Mouse (Mus musculus) brown adipose tissue, adult 24 weeks (tissue): ENCODE data around the gene Limd1. TPM values are rescaled to one million over a fixed set of nuclear protein-coding genes. Genes with fewer than 3 reads are reported as not detected.

ENCODE experiments used
- H3K27ac ChIP-seq: fragments of 200-500 bp; replicated peaks from 2 replicates; pipeline ENCODE4 v1.5.1; 2012; ENCODE audit warnings: low read depth, mild to moderate bottlenecking, low read length
- H3K4me1 ChIP-seq: fragments of 200-500 bp; 2 replicates; pipeline ENCODE4 v1.6.1; 2012; ENCODE audit warnings: low read length, mixed read lengths; ENCODE audit not compliant: control insufficient read depth, insufficient read depth, insufficient read length
- H3K4me3 ChIP-seq: fragments of 200-500 bp; 2 replicates; pipeline ENCODE4 v1.5.1; 2012; ENCODE audit warnings: low read depth, mild to moderate bottlenecking, low read length, moderate library complexity; ENCODE audit not compliant: insufficient read depth
- polyA plus RNA-seq: library from polyadenylated mRNA; stranded (reverse); fragments of >200 nt; gene quantifications from 2 replicates; pipeline ENCODE4 v1.2.4, GENCODE M21; 2012; ENCODE audit not compliant: missing spikeins, insufficient read depth, insufficient read length

The Limd1 gene
- polyA plus RNA-seq, 1 experiment = 14.0 TPM

GRCm38 (mm10) chr9:123518969-123519894 lies 40.7 kb downstream of the Limd1 start:
- no peak overlapping the region for H3K4me3 ChIP-seq
- H3K4me1 ChIP-seq = no peaks in the 10 kb centered on the region
- no peak overlapping the region for H3K27ac ChIP-seq

GRCm38 (mm10) chr9:123520735-123521134 lies 42.2 kb downstream of the Limd1 start:
- H3K4me1 ChIP-seq = no peaks in the 10 kb centered on the region
- H3K27ac ChIP-seq = no peak overlapping the region
- no peak overlapping the region for H3K4me3 ChIP-seq

- no peak overlapping the region for H3K27ac ChIP-seq
- no peaks in the 10 kb centered on the region; the same call in 1 of the 2 replicates for H3K4me1 ChIP-seq
- no peak overlapping the region for H3K4me3 ChIP-seq
These were observed 45.2 kb downstream of the Limd1 start for GRCm38 (mm10) chr9:123523676-123524075.

GRCm38 (mm10) chr9:123525095-123525494 lies 46.6 kb downstream of the Limd1 start:
- Histone ChIP-seq H3K4me1 (no peaks in the 10 kb centered on the region; the same call in 1 of the 2 replicates), H3K4me3 (no peak overlapping the region), H3K27ac (no peak overlapping the region)

- Histone ChIP-seq H3K4me3 (no peak overlapping the region), H3K27ac (no peak overlapping the region), H3K4me1 (peaks cover under 1% of the 10 kb centered on the region; the same call in 1 of the 2 replicates)
These were observed 48.0 kb downstream of the Limd1 start for GRCm38 (mm10) chr9:123526502-123526901.

- Histone ChIP-seq H3K4me1 (peaks cover 5% of the 10 kb centered on the region), H3K27ac (peak overlapping the region; percentile 78), H3K4me3 (peak overlapping the region; percentile 66)
These were observed 49.8 kb downstream of the Limd1 start for GRCm38 (mm10) chr9:123528087-123528925.

- H3K4me1 ChIP-seq = peaks cover 5% of the 10 kb centered on the region
These were observed 50.4 kb downstream of the Limd1 start for GRCm38 (mm10) chr9:123528926-123529295.

GRCm38 (mm10) chr9:123529392-123530157 lies 51.1 kb downstream of the Limd1 start, which contains the start of gene Sacm1l:
TSS of gene Sacm1l (plus strand) at chr9:123529759.
- Histone ChIP-seq H3K4me1 (peaks cover 5% of the 10 kb centered on the region), H3K27ac (peak within 1 kb of the TSS; percentile 78), H3K4me3 (peak within 1 kb of the TSS; percentile 78)

More at GRCm38 (mm10) chr9:123528926-123529295, 50.4 kb downstream of the Limd1 start:
- peak overlapping the region; percentile 78 for H3K27ac ChIP-seq
- peak overlapping the region; percentile 66 for H3K4me3 ChIP-seq

GRCm38 (mm10) chr9:123530158-123530475 lies 51.6 kb downstream of the Limd1 start:
- H3K27ac ChIP-seq = peak overlapping the region; percentile 29
- peaks cover 5% of the 10 kb centered on the region for H3K4me1 ChIP-seq
- peak overlapping the region; percentile 78 for H3K4me3 ChIP-seq

- Histone ChIP-seq H3K4me3 (peak overlapping the region; percentile 78), H3K27ac (peak overlapping the region; percentile 29; the same call in 1 of the 2 replicates), H3K4me1 (peaks cover 5% of the 10 kb centered on the region)
These were observed 52.1 kb downstream of the Limd1 start for GRCm38 (mm10) chr9:123530566-123531130.

GRCm38 (mm10) chr9:123531234-123531633 lies 52.7 kb downstream of the Limd1 start:
- Histone ChIP-seq H3K27ac (no peak overlapping the region), H3K4me3 (no peak overlapping the region), H3K4me1 (peaks cover 5% of the 10 kb centered on the region)

- peaks cover 17% of the 10 kb centered on the region for H3K4me1 ChIP-seq
- no peak overlapping the region for H3K4me3 ChIP-seq
- H3K27ac ChIP-seq = no peak overlapping the region
These were observed 58.1 kb downstream of the Limd1 start for GRCm38 (mm10) chr9:123536613-123537012.

- peaks cover 14% of the 10 kb centered on the region for H3K4me1 ChIP-seq
- H3K27ac ChIP-seq = no peak overlapping the region
- H3K4me3 ChIP-seq = no peak overlapping the region
These were observed 59.7 kb downstream of the Limd1 start for GRCm38 (mm10) chr9:123538189-123538588.

- Histone ChIP-seq H3K27ac (peak overlapping the region; percentile 16; the same call in 1 of the 2 replicates), H3K4me1 (peaks cover 14% of the 10 kb centered on the region), H3K4me3 (no peak overlapping the region)
These were observed 60.6 kb downstream of the Limd1 start for GRCm38 (mm10) chr9:123539093-123539492.
